Mouse (Mus musculus): ENCODE results near the gene Mast2.

Gene Mast2

DNA sequence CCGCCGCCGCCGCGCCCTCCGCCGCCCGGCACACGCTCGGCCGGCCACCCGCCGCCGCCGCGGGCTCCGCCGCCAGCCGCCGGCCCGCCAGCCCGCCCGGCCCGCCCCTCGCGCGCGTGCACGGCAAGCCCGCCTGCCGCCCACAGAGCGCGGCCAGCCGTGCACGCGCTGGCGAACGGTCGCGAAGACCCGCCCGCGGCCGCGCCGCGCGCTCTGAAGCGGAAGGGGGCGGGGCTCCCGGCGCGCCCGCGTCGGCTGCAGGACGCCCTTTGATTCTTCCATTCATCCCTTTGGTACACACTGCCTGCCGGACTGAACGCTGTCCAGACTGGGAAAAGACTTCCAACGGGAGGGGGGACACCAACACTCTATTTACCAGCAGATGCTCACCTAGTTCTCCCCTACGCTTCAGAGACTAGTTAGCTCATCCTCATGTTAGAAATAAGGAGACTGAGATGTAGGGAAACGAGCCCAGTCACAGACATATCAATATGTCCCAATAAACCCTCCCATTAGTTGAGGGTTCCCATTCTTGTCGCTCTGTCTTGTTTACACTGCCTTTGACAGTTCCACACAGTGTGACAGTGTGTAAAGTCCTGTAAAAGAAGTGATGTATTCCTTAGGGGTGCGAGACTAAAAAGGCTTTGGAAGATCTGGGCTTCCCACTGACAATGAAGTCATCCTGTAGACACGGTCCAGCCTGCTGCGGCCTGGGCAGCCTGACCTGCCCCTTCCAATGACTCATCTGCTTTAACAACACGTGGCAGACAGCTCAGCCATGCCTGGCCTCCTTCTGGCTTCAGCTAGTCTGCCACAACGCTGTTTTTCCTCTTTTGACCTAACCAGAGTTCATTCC lies at the start of gene Mast2:
Mast2 (minus strand) TSS at position 58 of the 856 bp plus-strand sequence.
- peak; percentile 33 for DNase-seq (ENCODE audit: extremely low read depth, low read depth)

DNA sequence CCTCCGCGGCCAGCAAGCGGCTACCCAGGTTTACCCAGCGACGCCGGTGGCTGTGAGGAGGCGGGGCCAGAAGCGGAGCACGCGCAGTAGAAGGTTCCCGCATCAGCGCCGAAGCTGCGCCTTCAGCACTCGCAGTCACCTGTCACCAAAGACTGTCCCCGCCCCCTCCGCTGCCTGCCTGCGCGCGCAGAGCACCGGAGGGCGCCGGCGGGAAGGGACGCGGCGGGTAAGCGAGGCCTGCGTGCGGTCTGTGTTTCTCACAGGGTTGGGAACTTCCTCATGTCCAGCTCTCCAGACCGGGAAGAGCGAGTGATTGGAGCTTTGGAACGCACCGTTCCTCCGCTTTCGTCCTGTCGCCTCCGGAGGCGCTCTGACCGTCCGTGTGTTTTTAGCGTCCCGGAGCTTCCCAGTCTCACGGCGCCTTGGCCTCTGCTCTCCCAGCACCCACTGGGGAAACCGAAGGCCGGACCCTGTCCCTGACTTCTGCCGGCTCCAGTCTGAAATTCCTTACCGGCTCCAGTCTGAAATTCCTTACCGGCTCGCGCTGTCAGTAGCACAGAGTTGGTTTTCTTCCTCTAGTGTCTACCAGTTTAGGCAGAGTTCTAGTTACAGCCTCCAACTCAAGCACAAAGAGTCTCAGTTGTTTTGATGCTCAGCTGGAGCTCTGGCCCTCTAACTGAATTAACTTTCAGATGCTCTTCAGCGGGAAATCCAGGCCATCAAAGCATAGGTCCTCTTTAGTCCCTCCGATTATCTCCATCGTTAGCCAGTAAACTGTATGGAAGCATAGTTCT lies 43.6 kb upstream of the Mast2 start, which contains the start of gene Ipp:
Ipp (plus strand) TSS at position 125 of the 794 bp plus-strand sequence.
- peak; percentile 80 for DNase-seq (ENCODE audit: extremely low read depth, low read depth)

DNA sequence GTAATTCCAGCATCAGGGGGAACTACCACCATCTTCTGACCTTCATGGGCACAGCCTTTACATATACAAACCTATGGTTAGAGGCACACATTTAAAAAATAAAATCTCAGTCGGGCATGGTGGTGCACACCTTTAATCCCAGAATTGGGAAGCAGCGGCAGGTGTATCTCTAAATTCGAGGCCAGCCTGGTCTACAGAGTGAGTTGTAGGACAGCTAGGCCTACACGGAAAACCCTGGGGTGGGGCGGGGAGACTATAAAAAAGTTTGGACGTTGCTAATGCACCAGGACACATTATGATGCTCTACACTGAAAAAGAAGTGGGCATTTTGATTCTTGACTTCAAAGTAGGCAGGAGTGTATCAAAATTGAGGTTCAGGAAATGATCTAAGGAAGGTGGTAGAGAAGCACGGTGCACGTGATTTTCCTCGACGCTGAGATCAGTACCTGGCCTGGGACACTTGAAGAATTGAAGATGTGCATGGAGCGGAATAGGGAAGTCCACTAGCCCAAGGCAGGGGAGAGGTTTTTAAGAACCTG lies 43.0 kb upstream of the Mast2 start:
- DNase-seq (ENCODE audit: extremely low read depth, low read depth) = no peak

DNA sequence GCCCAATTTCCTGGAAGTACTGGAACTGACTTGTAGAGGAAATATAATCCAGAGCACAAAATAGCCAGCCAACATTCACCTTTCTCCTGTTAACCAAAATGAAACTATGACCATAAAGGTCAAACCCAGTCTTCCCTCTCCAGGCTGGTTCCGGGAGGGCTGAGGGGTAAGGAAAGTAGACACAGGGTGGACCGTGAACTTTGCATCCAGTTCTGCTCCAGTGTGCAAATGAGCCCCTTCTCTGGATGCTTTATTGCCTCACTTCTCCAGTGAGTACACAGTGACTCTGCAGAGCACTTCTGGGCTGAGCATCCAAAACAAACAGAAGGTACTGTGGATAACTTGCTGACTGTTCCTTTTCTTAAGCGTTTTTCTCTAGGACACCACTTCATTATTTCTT lies 36.0 kb upstream of the Mast2 start:
- DNase-seq (ENCODE audit: extremely low read depth, low read depth) = no peak

GRCm38 (mm10) chr4:116493646-116494045 lies 29.7 kb upstream of the Mast2 start:
- DNase-seq (ENCODE audit: extremely low read depth, low read depth) = no peak

GRCm38 (mm10) chr4:116492460-116492859 lies 28.5 kb upstream of the Mast2 start:
- no peak for DNase-seq (ENCODE audit: extremely low read depth, low read depth)

DNA sequence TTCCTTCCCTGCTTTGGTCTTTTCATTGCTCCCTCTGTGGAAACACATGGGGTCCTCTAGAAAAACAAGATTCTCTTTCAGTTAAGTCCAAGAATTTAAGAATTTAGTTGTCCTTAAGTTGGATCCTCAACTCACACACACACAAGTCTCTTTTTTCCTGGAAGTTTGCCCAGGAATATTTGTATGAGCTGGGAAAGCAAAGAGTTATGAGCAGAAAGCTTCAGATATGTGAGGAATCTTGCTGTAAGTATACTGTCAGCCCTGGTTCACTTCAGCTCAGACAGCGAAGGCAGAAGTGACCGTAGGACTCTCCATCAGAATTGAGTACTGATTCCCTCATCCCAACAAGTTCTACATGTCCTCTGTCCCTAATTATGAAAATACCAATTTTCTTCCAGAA lies 27.9 kb upstream of the Mast2 start:
- DNase-seq (ENCODE audit: extremely low read depth, low read depth) = no peak

GRCm38 (mm10) chr4:116491119-116491536 lies 27.1 kb upstream of the Mast2 start:
- no peak for DNase-seq (ENCODE audit: extremely low read depth, low read depth)

GRCm38 (mm10) chr4:116483476-116483875 lies 19.5 kb upstream of the Mast2 start:
- DNase-seq (ENCODE audit: extremely low read depth, low read depth) = no peak

- no peak for DNase-seq (ENCODE audit: extremely low read depth, low read depth)
These were observed 17.3 kb upstream of the Mast2 start for GRCm38 (mm10) chr4:116481322-116481721.

DNA sequence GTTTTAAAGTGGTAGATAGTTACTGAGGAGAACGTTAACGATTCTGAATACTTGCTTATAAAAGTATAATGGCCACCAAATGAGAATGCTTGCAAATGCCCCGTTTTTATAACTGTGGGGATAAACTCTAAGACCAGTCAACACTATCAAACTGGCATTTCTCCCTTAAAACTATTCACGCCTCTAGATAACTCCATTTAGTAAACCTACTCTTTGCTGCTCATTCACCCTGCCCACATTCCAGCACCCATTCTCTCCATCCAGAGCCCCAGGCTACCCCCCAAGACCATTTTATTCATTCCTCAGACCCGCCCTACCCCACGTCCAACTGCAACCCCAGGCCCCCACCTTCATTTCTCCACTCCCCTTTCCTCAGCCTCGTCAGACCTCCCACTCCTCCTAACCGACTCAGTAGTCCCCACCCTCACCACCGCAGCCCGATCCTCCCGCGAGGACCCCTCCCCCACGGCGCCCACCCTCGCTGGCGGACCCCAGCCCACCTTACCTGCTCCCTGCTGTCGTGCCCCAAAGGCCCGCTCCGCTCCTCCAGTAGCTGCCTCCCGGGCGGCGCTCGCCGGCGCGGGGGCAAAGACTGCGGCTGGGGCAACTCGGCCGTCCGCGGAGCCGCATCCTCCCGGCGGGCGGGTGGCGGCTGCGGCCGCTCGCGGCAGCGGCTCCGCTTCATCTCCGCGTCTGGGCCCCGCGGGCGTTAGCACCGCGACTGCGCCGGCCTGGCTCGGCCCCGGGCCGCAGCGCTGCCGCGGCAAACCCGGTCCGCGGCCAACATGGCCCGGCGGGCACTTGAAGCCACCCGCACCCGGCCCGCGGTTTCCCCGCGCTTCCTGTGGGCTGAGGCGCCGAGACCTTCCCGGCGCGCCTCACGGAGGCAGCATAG lies 505 bp downstream of the Mast2 start:
- DNase-seq (ENCODE audit: extremely low read depth, low read depth) = no peak

DNA sequence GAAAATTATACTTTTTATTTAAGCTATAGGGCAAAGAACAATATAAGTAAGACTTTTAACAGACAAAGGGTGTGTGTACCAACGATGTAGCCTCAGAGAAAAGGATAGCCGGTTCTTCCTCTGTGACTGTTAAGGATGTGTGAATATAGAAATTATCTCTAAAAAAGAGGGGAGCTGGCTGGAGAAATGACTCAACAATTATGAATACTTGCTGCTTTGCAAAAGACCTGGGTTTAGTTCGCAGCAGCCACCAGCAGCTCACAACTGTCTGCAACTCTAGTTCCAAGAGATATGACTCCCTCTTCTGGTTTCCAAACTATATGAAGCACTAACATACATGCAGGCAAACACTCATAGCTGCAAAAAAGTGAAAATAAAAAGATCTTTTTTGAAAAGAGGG lies 2.0 kb downstream of the Mast2 start:
- peak; percentile 41 for DNase-seq (ENCODE audit: extremely low read depth, low read depth)

GRCm38 (mm10) chr4:116451553-116451952 lies 12.4 kb downstream of the Mast2 start:
- no peak for DNase-seq (ENCODE audit: extremely low read depth, low read depth)

- DNase-seq (ENCODE audit: extremely low read depth, low read depth) = no peak
These were observed 14.0 kb downstream of the Mast2 start for GRCm38 (mm10) chr4:116449951-116450350.

GRCm38 (mm10) chr4:116448673-116449072 lies 15.3 kb downstream of the Mast2 start:
- DNase-seq (ENCODE audit: extremely low read depth, low read depth) = peak; percentile 59

- no peak for DNase-seq (ENCODE audit: extremely low read depth, low read depth)
These were observed 24.6 kb downstream of the Mast2 start for GRCm38 (mm10) chr4:116439383-116439782.

DNA sequence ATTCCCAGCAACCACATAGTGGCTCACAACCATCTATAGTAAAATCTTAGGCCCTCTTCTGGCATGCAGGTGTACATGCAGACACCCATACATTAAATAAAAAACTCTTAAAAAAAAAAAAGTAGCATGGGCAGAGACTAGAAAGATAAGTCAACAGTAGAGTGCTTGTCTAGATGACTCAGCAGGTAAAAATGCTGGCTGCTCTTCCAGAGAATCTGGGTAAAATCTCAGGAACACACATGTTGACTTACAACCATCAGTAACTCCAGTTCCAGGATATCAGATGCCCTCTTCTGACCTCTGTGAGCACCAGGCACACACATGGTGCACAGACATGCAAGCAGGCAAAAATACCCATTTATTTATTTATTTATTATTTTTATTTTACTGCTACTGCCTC lies 25.4 kb downstream of the Mast2 start:
- DNase-seq (ENCODE audit: extremely low read depth, low read depth) = no peak

- DNase-seq (ENCODE audit: extremely low read depth, low read depth) = no peak
These were observed 28.4 kb downstream of the Mast2 start for GRCm38 (mm10) chr4:116435626-116436025.

DNA sequence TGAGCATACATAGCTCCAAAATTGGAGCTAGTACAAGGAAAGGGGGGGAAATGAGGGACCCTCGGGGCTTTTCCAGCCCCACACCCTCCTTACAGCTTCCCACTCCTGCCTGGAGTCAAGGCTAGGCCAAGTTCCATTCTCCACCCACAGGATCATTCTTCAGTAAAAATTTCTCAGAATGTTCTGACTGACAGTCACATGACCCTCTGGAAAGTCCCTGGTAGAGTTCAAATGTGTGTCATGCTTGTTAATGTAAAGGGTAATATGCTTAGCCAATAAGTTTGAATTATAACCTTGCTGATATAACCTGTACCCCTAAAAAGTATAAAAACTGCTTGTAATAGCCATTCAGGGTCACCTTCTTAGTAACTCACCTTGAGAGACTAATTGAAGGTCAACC lies 41.8 kb downstream of the Mast2 start:
- DNase-seq (ENCODE audit: extremely low read depth, low read depth) = no peak

DNA sequence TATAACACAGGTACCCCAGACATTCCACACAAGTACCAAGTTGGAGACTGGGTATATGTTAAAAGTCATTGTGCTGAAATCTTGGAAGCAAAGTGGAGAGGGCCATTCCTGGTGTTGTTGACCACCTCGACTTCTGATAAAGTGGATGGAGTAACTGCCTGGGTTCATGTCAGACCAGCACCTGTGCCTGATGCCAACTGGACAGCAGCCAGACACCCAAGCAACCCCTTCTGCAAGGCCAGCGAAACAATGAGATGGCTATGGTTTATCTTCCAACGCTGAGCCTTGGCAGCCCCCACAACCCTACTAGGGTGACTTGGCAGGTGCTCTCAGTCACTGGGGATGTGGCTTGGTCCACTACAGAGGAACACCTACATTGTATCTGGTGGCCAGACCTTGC lies 42.8 kb downstream of the Mast2 start:
- DNase-seq (ENCODE audit: extremely low read depth, low read depth) = no peak

- DNase-seq (ENCODE audit: extremely low read depth, low read depth) = no peak
These were observed 51.0 kb downstream of the Mast2 start for GRCm38 (mm10) chr4:116412993-116413392.
